Mouse (Mus musculus): Measurements from ENCODE around the gene Sync.

Gene Sync

DNA sequence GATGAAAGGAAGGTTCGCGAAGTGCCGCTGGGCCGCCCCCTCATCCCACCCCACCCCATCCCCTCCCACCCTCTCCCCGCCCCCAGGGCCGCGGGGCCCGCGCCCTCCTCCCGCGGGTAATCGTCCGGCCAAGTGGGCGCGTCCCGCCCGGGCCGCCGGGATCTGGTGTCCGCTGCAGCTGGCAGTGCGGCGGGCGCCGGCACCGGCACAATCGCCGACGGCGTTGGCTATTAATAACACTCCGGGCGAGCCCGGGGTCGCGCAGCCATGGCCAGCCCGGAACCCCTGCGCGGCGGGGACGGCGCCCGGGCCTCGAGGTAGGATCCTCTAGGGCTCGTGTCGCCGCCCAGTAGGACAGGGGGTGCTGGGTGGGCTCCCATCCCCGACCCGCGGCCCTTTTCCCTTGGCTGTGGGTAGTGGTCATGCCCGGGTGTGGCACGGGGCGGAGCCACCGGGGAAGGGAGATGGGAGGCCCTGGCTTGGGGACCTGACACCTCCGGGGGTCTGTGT, at the start of gene Sync:
TSS of gene Sync (plus strand) at position 146 of the 510 bp plus-strand sequence.
- DNase-seq = peak; percentile 68

DNA sequence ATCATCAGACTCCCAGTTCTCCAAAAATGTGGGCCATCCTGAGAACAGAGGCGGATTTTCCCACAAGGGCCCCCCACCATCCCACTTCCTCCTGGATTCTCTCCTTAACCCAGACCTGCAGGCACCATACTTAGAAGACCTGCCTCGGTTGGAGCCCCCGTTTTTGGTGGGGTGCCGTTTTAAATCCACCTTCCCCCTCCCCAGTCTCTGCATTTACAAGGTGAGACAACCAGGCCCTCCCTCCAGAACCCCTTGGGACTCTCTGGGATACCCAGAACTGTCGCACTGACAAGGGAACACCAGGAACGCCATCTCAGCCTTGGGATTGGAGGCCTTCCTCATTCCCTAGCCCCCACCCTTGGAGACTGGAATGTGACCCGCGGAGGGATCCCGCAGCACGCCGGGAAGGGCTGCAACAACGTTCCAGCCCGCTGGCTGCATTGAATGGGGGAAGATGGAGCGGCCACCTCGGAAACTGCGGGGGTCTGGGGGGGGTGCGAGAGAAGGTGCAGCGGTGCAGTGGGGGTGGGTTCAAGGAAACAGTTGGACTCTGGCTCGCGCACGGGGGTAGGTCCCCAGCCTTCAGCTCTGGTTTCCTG, 49.5 kb upstream of the Sync start:
- peak; percentile 78 for DNase-seq

DNA sequence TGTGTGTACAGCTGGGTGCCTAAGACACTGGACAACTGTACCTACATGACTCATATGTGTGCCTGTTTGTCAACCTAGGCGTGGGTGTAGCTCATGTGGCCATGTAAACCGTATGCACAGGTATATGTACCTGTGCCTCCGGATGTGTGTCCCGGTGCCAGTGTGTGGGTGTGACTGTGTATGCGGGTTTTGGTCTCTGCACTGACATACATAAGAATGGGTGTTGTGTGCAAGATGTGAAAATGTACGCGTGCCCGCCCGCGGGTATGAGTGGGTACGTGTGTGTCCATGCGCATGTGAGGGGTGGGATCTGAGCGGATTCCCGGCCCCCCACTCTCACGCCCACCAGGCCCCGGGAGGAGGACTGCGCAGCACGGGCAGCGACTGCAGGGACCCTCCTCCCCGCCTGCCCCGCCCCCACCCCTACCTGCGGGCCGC, 48.8 kb upstream of the Sync start:
- no peak for DNase-seq

DNA sequence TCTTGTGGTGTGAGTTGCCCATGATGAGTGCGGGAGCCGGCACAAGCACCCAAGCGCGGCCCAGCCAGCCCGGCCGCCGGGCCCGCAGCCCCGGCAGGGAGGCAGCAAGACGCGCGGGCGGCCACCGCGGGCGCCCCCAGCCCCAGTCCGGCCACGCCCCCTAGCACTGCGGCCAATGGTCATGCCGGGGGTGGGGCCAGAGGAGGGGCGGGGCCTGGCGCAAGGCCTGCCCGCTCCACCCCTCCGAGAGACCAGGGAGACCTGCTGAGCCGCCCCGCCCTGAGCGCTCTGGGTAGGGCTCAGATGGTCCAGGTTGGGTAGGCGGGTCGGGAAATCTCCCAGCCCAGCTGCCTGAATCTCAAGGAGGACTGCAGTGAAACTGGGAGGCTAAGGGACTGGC, 48.3 kb upstream of the Sync start:
- DNase-seq = peak; percentile 91

DNA sequence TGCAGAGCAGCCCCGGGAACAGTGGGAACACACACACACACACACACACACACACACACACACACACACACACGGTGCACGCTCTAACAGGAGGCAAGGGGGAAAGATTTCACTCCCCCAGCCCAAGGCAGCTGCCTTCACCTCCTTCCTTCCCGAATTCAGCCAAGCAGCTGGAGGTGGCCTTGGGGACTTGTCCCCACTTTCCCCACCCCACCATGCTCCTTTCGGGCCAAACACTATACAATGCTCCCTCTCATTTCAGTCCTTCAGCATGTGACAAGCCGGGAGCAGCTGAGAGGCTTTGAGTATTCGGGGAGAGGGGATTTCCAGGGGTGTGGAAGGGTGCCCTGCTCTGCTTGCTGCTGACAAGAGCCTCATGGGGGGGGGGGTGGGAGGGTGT, 45.5 kb upstream of the Sync start:
- no peak for DNase-seq

DNA sequence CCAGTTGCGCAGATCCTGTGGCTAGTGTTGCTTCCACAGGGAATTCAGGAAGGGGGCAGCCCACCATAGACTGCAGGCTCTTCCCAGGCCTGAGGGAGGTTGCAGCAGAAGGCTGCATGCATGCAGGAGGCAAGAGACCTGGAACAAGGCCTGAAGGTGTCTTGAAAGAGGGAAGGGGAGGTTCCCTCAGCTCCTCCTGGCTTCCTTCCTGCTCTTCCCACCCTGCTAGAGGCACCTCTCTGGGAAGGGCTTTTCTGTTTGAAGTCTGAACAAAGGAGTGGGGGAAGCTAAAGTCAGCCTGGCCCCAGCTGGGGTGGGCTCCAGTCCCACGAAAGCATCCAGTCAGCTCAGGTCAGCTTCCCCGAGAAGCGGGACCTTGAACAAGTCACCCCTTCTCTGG, 45.1 kb upstream of the Sync start:
- DNase-seq = no peak

DNA sequence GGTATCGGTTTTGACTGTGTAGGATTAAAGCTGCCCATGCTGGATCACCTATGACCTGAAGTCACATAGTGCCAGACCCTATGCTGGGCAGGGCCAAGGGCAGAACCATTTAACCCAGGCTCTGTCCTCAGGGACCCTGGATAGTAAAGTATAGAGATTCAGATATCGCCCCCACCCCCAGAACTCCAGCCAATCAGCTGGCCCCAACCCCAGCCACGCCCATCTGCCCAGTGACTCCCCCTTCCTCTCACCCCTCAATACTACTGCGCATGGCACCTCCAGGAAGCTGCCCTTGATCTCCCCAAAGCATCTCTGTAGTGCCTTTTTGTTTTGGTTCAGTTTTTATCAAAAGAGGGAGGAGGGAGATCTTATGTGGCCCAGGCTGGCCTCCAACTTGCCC, 44.7 kb upstream of the Sync start:
- DNase-seq = no peak

DNA sequence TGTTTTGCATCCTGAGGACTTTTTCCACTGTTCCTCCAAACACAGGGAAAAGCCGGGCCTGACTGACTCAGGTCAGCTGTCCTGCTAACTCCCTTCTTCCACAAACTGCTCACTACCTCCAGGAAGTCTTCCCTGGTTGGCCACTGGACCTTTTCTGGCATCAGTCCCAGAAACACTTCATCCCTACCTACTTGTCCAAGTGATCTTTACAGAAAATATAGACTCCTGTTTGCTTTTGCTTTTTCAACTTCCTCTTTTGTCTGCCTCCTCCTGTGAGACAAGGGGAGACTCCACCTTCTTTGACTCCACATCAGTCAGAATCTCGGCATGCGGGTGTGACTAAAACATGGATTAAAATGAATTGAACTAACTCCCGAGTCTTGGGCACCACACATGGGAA, 42.6 kb upstream of the Sync start:
- DNase-seq = no peak

DNA sequence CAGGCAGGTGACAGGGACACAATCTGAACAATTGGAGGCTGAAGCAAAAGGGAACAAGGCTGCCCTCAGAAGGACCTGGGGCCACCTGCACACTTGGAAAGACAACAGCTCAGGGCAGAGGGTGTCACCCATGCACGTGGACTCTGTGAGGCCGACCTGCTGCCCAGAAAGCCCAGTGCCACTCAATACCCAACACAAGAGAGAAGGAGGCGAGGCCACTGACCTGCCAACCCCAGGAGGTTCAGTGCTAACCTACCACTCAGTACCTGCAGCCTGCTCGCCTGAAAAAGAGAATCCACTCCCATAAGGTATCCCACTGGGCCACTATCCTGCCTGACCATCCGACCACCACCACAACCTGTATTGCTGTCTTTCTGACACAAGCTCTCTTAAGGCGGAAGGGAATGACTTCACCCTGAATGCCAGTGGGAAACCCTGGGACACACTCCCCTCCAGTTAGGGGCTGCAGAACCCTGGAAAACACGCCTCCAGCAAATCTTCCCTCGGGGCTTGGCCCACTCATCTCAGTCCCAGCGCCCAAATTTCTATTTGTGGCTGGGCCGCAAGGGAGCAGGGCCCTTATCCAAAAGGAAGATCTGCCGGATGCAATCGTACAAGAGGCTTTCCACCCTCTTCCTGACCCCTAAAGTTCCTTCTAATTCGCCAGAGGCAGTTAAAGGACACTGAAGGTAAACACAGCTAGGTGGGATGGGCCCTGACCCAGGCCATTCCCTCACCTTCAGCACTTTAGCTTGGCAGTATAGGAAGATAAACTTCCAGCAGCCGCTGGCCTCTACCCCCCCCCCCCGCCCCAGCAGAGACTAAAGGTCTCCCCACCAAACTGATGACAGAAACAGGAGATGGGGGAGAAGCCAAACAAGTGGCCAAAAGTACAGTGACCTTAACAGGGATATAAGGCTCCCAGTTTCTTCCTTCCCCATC, 40.8 kb upstream of the Sync start:
- DNase-seq = no peak

DNA sequence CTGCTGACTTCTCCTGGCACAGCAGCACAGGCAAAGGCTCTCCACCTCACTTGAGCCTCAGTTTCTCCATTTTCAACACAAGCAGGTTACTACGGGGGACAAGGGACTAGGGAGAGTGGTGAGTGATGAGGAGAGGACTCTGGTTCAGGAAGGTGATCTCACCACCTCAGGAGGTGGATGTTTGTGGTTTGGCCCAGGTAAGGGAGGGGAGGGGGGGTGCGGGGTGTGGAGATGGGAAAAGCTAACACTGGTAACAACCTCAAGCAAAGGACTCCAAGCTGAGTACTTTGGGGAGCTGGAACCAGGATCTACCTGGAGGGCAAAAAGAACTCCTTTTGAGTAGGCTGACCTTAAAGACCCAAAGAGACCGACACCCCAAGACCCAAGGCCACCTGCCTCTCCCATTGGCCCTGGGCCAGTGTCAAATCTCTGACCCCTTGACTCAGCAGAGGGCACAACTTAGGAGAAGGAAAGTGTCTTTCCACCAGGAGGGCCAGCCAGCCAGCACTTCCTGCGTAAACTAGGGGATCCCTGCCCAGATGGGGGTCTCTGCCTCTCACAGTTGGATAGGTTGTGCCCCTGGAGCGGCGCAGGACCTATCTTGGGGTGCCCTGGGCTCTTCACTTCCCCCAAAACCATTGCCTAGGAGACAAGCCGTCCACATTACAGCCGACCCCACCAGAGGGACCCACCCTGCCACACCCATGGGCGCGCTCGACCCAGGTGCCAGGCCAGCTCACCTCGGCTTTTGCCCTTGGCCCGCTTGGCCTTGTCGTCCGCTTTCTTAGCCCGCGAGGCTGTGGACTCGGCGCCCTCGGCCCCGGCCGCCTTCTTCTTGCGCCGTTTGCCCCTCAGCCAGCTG, 39.8 kb upstream of the Sync start:
- no peak for DNase-seq

DNA sequence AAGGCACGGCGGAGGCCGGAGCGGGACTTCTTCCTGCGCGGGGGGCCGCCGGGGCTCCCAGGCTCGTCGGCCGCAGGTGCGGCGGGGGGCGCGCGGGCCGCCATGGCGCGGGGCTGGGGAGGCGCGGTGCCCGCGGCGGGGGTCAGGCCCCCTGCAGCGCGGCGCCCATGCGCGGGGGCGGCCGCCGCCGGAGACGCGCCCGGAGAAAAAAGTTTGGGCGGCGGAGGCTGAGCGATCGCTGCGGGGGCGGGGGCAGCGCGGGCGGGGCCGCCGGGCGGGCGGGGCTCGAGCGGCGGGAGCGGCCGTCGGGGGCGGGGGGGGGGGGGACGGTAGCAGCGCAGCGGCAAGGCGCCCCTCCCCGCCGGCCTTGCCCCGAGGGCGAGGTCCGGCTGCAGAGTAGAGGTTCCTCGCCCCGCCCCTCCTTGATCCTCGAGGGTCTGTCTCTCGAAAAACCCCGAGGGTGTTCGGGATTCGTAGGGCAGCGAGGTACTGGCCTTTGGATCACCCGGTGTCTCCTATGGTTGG, 39.1 kb upstream of the Sync start:
- peak; percentile 41 for DNase-seq

DNA sequence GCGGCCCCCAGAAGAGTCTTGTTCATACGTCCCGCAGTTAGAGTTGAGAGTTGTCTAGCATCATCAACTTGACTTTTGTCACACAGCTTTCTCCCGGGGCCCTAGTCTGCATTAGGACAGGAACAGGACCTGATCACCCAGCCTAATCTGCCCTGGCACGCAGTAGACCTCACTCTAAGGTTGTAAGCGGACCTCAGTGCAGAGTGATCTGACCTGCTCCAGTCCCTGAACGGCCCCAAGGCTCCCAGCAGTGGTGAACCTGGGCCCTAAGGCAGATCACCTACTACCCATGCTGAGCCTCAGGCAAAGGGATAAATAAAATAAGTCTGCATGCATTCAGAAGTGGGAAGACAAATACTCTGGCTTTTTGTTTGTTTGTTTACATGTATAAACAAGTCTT, 38.1 kb upstream of the Sync start:
- DNase-seq = no peak

DNA sequence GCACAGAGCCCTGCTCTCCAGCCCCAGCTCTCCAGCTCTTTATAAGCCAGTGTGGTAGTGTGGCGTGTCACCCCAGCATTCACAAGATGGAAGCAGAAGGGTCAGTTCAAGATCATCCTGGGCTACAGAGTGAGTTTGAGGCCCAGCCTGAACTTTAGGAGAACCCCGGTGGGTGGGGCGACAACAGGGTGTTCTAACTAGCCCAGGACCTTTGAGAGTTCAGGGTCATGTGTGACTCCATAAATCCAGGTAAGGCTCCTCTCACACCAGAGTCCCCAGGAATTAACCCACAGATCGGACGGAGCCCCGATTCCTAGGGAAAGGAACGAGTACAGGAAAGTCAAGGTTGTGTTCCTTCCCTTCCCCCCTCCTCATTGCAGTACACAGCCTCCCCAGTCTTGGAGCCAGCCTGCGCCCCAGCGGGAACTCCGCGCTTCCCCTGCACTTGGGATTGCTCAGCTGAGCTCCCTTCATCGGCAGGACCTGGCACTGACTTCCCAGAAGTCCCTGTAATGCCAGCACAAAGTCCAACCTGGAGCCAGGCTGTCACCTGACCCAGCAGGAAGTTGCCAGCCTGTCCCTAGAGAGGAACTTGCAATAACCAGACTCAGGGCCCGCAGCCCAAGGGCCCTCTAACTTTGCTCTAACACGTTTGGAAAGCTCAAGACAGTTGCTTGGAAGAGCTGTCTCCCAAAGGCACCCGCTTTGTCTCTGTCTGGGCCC, 36.5 kb upstream of the Sync start:
- peak; percentile 10 for DNase-seq

DNA sequence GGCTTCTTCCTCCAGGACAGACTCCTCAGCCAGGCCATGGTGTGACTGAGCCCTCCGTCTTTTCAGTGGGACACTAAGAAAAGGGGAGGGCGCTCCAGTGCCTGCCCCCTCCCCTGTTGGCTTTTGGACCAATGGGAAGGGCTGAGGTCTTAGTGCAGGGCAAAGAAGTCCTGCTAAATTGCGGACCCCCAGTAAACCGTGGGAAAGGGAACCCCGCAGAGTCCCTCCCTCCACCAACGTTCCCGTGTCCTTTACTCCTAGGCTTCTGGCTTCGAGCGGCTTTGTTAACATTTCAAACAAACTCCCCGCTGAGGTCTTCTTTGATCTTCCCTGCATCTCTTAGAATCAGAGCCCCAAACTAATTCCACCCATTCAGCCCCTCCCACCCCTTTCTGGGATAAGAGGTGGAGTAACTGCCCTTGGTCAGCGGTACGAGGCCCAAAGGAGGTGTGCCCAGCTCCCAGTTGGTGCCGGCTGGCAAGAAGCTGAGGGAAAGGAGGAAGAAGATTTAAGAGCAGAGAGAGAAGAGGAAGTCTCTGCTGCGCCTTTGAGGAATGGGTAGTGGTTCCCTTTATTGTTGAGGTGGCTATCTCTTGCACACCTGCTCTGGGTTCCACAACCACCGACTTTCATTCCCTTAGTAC, 35.8 kb upstream of the Sync start:
- DNase-seq = peak; percentile 27

DNA sequence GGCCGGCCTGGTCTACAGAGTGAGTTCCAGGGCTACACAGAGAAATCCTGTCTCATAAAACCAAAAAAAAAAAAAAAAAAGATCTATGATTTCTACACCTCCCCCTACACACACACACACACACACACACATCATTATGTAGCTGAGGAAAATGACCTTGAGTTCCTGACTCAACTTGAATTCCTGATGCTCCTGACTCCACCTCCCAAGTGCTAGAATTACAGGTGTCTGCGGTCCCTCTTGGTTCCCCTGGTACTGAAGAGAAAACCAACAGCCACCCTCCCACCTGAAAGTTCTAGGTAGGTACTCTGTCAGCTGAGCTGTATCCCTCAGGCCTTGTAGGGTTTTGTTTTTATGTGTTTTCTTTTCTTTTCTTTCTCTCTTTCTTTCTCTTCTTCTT, 34.9 kb upstream of the Sync start:
- no peak for DNase-seq

DNA sequence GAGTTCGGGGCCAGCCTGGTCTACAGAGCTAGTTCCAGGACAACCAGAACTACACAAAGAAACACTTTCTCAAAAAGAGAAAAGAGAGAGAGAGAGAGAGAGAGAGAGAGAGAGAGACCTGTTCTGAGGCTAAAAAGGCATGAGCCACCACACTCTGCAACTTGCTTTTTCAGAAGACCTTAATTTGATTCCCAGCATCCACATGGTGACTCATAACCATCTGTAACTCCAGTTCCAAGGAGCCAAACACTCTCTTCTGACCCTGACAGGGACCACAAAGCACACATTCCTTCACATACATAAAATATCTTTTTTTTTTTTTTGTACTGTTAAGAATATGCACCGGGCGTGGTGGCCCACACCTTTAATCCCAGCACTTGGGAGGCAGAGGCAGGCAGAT, 32.8 kb upstream of the Sync start:
- no peak for DNase-seq

DNA sequence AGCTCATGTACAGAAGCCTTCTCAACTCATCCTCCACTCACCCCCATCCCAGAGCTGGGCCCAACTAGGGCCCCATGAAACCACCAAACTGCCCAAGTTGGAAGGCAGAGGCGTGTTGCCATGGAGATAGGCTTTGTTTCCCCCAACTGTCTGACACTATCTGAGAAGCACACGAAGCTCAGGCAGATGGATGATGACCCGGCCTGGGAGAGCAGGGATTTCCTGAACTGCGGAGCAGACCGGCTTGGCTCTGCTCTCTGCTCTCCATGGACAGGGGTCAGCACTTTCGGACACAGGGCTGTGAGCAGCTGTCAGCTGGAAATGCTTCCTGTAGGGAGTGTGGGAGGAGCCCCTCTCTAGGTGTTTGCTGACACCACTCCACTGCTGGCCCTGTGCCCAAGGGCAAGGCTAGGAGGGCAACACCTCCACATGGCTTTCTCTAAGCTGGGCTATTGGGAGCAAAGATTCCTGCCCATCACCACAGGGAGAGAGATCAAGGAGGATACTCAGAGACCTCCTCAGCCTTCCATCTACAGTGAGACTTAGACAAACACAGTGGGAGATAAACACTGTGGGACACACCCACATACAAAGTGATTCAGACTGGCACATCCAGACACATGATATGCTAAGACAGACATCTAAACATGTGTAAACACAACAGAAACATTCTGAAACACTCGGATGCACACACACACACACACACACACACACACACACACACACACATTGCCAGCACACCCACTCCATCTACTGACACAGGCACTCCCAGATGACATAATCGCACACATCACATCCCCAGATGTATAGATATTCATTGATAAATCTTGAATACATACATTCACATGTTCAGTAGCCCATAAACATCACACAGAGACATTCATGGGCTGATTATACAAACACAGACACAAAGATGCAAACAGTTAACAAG, 30.7 kb upstream of the Sync start:
- peak; percentile 76 for DNase-seq

DNA sequence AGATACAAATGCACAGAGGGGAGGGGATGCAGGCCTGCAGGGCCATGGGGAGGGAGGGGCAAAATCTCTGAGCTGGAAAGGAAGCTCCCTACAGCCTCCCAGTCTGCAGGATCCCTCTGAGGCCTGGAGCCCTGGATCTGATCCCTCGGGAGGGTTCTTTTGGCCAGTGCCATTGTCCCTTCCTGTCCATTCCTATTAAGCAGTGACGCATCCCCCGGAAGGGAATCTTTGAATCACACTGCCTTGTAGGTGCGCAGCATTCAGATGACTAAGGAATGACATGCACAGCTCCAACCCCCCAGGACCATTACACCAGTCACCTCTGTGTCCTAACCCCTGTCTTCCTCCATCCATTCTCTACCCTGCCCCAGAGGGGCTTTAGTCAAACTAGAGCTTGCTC, 28.3 kb upstream of the Sync start:
- DNase-seq = peak; percentile 51

DNA sequence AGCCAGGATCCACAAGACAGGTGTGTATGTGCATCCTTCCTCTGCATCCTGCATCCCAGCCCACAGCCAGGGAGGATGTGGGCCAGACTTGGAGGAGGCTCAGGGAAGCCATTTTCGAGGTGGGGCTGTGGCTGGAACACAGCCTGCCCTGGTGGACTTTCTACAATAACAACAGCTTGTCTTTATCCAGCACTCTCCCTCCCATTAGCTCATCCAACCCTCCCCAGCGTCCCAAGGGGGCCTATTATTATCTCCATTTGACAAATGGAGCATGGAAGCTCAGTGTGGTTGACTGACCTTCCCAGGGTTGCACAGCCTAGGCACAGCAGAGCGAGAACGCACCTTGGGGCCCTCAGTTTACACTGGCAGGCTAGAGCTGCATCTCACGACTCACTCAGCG, 26.7 kb upstream of the Sync start:
- peak; percentile 53 for DNase-seq

DNA sequence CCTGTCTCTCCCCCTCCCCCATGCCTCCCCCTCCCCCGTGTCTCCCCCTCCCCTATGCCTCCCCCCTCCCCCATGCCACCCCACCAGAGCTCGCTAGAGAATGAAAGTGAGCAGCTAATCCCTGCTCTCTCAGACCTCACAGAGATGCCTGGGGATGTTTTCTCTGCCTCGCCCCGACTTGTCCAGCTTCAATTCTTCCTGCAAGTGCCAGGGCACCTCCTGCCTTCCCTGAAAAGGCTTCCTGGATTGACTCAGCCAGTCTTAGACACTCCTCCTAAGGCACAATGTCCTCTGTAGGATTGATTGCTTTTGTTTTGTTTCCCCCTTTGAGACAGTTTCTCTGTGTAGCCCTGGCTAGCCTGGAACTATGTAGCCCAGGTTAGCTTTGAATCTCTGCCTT, 26.2 kb upstream of the Sync start, which contains the start of gene C77080:
TSS of gene C77080 (minus strand) at position 209 of the 400 bp plus-strand sequence.
- DNase-seq = peak; percentile 30
